Mouse (Mus musculus): ENCODE results near the gene Gse1. TPM values are rescaled to one million over a fixed set of nuclear protein-coding genes. Genes with fewer than 3 reads are reported as not detected.

Gse1 gene
- polyA plus RNA-seq, 1 experiment from 2014 or later: 10.6 TPM

- Histone ChIP-seq H3K27ac (no peak overlapping the region), H3K9me3 (no peaks in the 10 kb centered on the region), H3K9ac (no peak overlapping the region), H3K4me1 (peaks cover 35% of the 10 kb centered on the region), H3K4me2 (replicated peaks) (no peak overlapping the region), H3K36me3 (no peaks in the 10 kb centered on the region), H3K27me3 (0 out of 2 replicates have a peak, but pooled peaks cover 3% of the 10 kb centered on the region), H3K4me3 (no peak overlapping the region)
- ATAC-seq (ENCODE audit: insufficient number of reproducible peaks, insufficient read depth, low FRiP score, low TSS enrichment): no peak
- 61% methylated on average over 6 of the region's 6 CpGs for WGBS
These were observed 232.1 kb downstream of the Gse1 start for GRCm38 (mm10) chr8:120460375-120460774.

DNA sequence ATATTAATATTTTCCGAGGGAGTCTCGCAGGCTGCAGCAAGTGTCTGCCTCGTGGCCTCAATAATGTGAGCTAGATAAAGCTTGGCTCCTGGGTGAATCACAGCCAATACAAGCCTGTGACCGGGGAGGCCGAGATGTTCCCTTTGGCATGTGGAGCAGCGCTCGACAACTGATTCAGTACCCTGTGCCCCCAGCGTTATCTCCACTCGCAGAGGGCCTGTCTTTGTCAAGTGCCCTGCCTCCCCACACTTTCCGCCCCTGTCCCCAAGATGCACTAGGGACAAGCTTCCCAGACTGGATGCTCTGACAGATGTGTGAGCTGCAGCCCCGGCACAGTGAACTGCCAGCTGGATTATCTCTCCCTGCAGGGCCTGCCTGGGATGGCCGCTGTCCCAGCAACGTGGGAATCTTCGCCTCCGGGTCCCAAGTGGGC is 233.9 kb downstream of the Gse1 start:
- peaks cover 47% of the 10 kb centered on the region for H3K4me1 ChIP-seq
- 45% methylated on average over 15 of the region's 15 CpGs for WGBS

GRCm38 (mm10) chr8:120462611-120463010 is 234.4 kb downstream of the Gse1 start:
- Histone ChIP-seq H3K9ac (no peak overlapping the region), H3K4me2 (replicated peaks) (no peak overlapping the region), H3K36me3 (no peaks in the 10 kb centered on the region), H3K27me3 (0 out of 2 replicates have a peak, but pooled peaks cover 3% of the 10 kb centered on the region), H3K4me1 (peaks cover 44% of the 10 kb centered on the region), H3K9me3 (no peaks in the 10 kb centered on the region), H3K27ac (no peak overlapping the region), H3K4me3 (no peak overlapping the region)
- ATAC-seq (ENCODE audit: insufficient number of reproducible peaks, insufficient read depth, low FRiP score, low TSS enrichment): no peak
- 77% methylated on average over 6 of the region's 6 CpGs for WGBS

More for the DNA sequence above, 233.9 kb downstream of the Gse1 start:
- Histone ChIP-seq H3K4me2 (replicated peaks) (no peak overlapping the region), H3K9ac (no peak overlapping the region), H3K4me3 (no peak overlapping the region), H3K9me3 (no peaks in the 10 kb centered on the region), H3K27me3 (0 out of 2 replicates have a peak, but pooled peaks cover 3% of the 10 kb centered on the region), H3K36me3 (no peaks in the 10 kb centered on the region), H3K27ac (no peak overlapping the region)
- no peak for ATAC-seq (ENCODE audit: insufficient number of reproducible peaks, insufficient read depth, low FRiP score, low TSS enrichment)

GRCm38 (mm10) chr8:120463918-120464584 is 235.8 kb downstream of the Gse1 start:
- Histone ChIP-seq H3K27ac (no peak overlapping the region), H3K36me3 (no peaks in the 10 kb centered on the region), H3K9me3 (no peaks in the 10 kb centered on the region), H3K27me3 (0 out of 2 replicates have a peak, but pooled peaks cover 3% of the 10 kb centered on the region), H3K4me1 (peaks cover 44% of the 10 kb centered on the region), H3K4me2 (replicated peaks) (no peak overlapping the region), H3K9ac (no peak overlapping the region), H3K4me3 (no peak overlapping the region)
- 89% methylated on average over 5 of the region's 9 CpGs for WGBS
- no peak for ATAC-seq (ENCODE audit: insufficient number of reproducible peaks, insufficient read depth, low FRiP score, low TSS enrichment)

GRCm38 (mm10) chr8:120464585-120464937 is 236.3 kb downstream of the Gse1 start:
- Histone ChIP-seq H3K27ac (no peak overlapping the region), H3K4me3 (no peak overlapping the region), H3K9ac (no peak overlapping the region), H3K4me2 (replicated peaks) (no peak overlapping the region), H3K27me3 (0 out of 2 replicates have a peak, but pooled peaks cover 3% of the 10 kb centered on the region), H3K4me1 (peaks cover 42% of the 10 kb centered on the region), H3K36me3 (no peaks in the 10 kb centered on the region), H3K9me3 (no peaks in the 10 kb centered on the region)
- 45% methylated on average over 4 of the region's 4 CpGs for WGBS
- ATAC-seq (ENCODE audit: insufficient number of reproducible peaks, insufficient read depth, low FRiP score, low TSS enrichment): no peak

DNA sequence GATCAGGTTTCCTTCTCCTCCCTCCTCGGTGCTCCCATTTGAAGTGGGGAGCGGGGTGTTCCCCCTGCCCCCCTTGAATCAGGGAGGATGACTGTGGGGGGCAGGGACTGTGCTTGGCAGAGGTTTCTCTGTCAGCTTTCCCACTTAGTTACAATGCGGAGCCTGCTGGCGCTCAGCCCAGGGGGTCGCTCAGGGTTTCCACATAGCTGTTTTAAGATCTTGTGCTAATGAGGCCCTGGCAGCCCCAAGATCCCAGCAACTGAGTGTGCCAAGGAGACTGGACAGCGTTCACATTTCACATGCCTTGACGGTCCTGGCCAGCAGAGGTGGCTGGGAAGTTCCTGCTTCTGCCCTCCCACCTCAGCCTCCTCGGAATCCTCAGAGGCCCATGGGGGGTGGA is 237.5 kb downstream of the Gse1 start:
- WGBS: 17% methylated on average over 8 of the region's 8 CpGs
- ATAC-seq (ENCODE audit: insufficient number of reproducible peaks, insufficient read depth, low FRiP score, low TSS enrichment): no peak
- Histone ChIP-seq H3K9ac (no peak overlapping the region), H3K4me2 (replicated peaks) (0 out of 2 replicates have a peak overlapping the region, but pooled peaks have one; percentile 9), H3K9me3 (no peaks in the 10 kb centered on the region), H3K4me1 (peaks cover 34% of the 10 kb centered on the region), H3K27me3 (0 out of 2 replicates have a peak, but pooled peaks cover 2% of the 10 kb centered on the region), H3K4me3 (no peak overlapping the region), H3K27ac (peak overlapping the region; percentile 73), H3K36me3 (no peaks in the 10 kb centered on the region)

- H3K4me1 ChIP-seq: peaks cover 37% of the 10 kb centered on the region
- no peak overlapping the region for H3K9ac ChIP-seq
- 54% methylated on average over 10 of the region's 10 CpGs for WGBS
- ATAC-seq (ENCODE audit: insufficient number of reproducible peaks, insufficient read depth, low FRiP score, low TSS enrichment): no peak
- H3K27ac ChIP-seq: no peak overlapping the region
- no peak overlapping the region for H3K4me2 ChIP-seq (replicated peaks)
- H3K27me3 ChIP-seq: no peaks in the 10 kb centered on the region
- no peak overlapping the region for H3K4me3 ChIP-seq
- no peaks in the 10 kb centered on the region for H3K36me3 ChIP-seq
- no peaks in the 10 kb centered on the region for H3K9me3 ChIP-seq
These were observed 238.0 kb downstream of the Gse1 start for GRCm38 (mm10) chr8:120466266-120466665.

DNA sequence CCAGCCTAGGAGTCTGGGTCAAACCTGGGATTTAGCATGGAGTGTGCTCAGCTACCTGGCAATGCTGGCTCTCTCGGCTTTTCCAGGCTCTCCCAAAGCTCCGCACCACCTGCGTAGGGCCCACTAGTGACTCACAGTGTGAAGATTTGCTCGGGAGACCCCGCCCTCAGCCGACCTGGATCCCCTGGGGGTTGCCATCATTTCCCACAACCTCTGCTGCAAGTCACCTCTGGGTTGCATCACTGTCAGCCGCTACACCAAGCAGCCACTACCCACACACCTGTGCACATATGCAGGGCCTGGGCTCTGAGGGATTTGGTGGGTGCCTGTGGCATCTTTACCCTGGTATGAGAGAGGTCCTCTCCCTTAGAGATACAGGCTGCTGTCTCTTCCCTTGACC is 239.3 kb downstream of the Gse1 start:
- H3K4me3 ChIP-seq: no peak overlapping the region
- H3K9ac ChIP-seq: no peak overlapping the region
- no peak overlapping the region for H3K27ac ChIP-seq
- no peaks in the 10 kb centered on the region for H3K36me3 ChIP-seq
- 83% methylated on average over 7 of the region's 7 CpGs for WGBS
- peaks cover 42% of the 10 kb centered on the region for H3K4me1 ChIP-seq
- H3K9me3 ChIP-seq: no peaks in the 10 kb centered on the region
- H3K27me3 ChIP-seq: no peaks in the 10 kb centered on the region
- no peak overlapping the region for H3K4me2 ChIP-seq (replicated peaks)
- no peak for ATAC-seq (ENCODE audit: insufficient number of reproducible peaks, insufficient read depth, low FRiP score, low TSS enrichment)

- Histone ChIP-seq H3K4me3 (no peak overlapping the region), H3K9ac (no peak overlapping the region), H3K36me3 (no peaks in the 10 kb centered on the region), H3K4me2 (replicated peaks) (no peak overlapping the region), H3K27ac (no peak overlapping the region), H3K27me3 (0 out of 2 replicates have a peak, but pooled peaks cover 3% of the 10 kb centered on the region), H3K9me3 (no peaks in the 10 kb centered on the region), H3K4me1 (peaks cover 46% of the 10 kb centered on the region)
- WGBS: 91% methylated on average over 12 of the region's 12 CpGs
- ATAC-seq (ENCODE audit: insufficient number of reproducible peaks, insufficient read depth, low FRiP score, low TSS enrichment): no peak
These were observed 241.9 kb downstream of the Gse1 start for GRCm38 (mm10) chr8:120470170-120470569.

- H3K36me3 ChIP-seq: no peaks in the 10 kb centered on the region
- no peaks in the 10 kb centered on the region for H3K9me3 ChIP-seq
- no peak overlapping the region for H3K27ac ChIP-seq
- H3K4me1 ChIP-seq: peaks cover 45% of the 10 kb centered on the region
- no peak for ATAC-seq (ENCODE audit: insufficient number of reproducible peaks, insufficient read depth, low FRiP score, low TSS enrichment)
- H3K9ac ChIP-seq: no peak overlapping the region
- H3K4me2 ChIP-seq (replicated peaks): no peak overlapping the region
- WGBS: 7% methylated on average over 7 of the region's 7 CpGs
- H3K27me3 ChIP-seq: 0 out of 2 replicates have a peak, but pooled peaks cover 3% of the 10 kb centered on the region
- no peak overlapping the region for H3K4me3 ChIP-seq
These were observed 242.9 kb downstream of the Gse1 start for GRCm38 (mm10) chr8:120471166-120471565.

- H3K4me1 ChIP-seq: peaks cover 45% of the 10 kb centered on the region
- WGBS: 36% methylated on average over 2 of the region's 2 CpGs
- no peak overlapping the region for H3K4me2 ChIP-seq (replicated peaks)
- 0 out of 2 replicates have a peak, but pooled peaks cover 3% of the 10 kb centered on the region for H3K27me3 ChIP-seq
- no peaks in the 10 kb centered on the region for H3K36me3 ChIP-seq
- ATAC-seq (ENCODE audit: insufficient number of reproducible peaks, insufficient read depth, low FRiP score, low TSS enrichment): no peak
- 0 out of 2 replicates have a peak overlapping the region, but pooled peaks have one; percentile 23 for H3K27ac ChIP-seq
- no peak overlapping the region for H3K9ac ChIP-seq
- no peaks in the 10 kb centered on the region for H3K9me3 ChIP-seq
- no peak overlapping the region for H3K4me3 ChIP-seq
These were observed 243.5 kb downstream of the Gse1 start for GRCm38 (mm10) chr8:120471752-120472151.

DNA sequence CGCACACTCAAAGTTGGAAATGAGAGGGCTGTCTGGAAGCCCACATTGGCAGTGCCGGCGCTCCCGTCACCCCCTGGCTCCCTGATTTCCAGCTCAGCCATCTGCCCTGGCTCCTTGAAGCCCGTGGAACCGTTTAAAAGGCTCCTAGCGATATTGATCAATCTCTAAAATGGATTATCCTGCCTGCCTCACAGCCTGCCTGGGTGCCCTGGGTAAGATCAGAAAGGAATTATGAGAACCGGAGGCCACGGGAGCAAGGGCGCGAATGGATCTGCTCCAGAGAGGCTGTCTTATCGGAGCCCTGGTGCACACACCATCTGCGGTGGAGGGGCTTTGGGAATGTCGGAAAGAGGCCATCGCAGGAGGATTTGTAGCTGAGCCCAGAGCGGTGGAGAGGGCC is 244.0 kb downstream of the Gse1 start:
- peaks cover 48% of the 10 kb centered on the region for H3K4me1 ChIP-seq
- H3K9me3 ChIP-seq: no peaks in the 10 kb centered on the region
- 28% methylated on average over 16 of the region's 16 CpGs for WGBS
- no peak overlapping the region for H3K9ac ChIP-seq
- no peak overlapping the region for H3K4me3 ChIP-seq
- H3K27me3 ChIP-seq: 0 out of 2 replicates have a peak, but pooled peaks cover 3% of the 10 kb centered on the region
- H3K36me3 ChIP-seq: no peaks in the 10 kb centered on the region
- no peak overlapping the region for H3K4me2 ChIP-seq (replicated peaks)
- ATAC-seq (ENCODE audit: insufficient number of reproducible peaks, insufficient read depth, low FRiP score, low TSS enrichment): no peak
- H3K27ac ChIP-seq: 0 out of 2 replicates have a peak overlapping the region, but pooled peaks have one; percentile 23
